Mouse (Mus musculus): Measurements from ENCODE around the gene Gm21093. TPM values are rescaled to one million over a fixed set of nuclear protein-coding genes. Genes with fewer than 3 reads are reported as not detected.
"Not testable (repeated sequence)": the region's sequence is repeated elsewhere in the genome, so short reads cannot be mapped to it uniquely, and the experiment has no call there.

The Gm21093 gene
- not detected in 2 replicates for polyA plus RNA-seq (2016; fragmentation: Nextera tagmentation; extraction: Ambion mirVana)

- not testable (repeated sequence) for H3K27ac ChIP-seq; H3K4me1 ChIP-seq; H3K4me3 ChIP-seq; H3K9me3 ChIP-seq (replicated peaks); H3K27me3 ChIP-seq (ENCODE audit: low read depth, poor library complexity, severe bottlenecking); DNase-seq (ENCODE audit: low spot score); H3K36me3 ChIP-seq
- WGBS: no CpG with 5 or more reads among the region's 8 CpGs
Observed at GRCm38 (mm10) chr4:42034626-42035025, at the start of gene Gm21093. Gm21093 (minus strand) TSS chr4:42034726.

Other genes with a start within 250 kb of the Gm21093 start
- not detected in 2 replicates for gene Gm21541, start 131.1 kb downstream of the Gm21093 start, polyA plus RNA-seq (2016; fragmentation: Nextera tagmentation; extraction: Ambion mirVana)
- 1.0 and 1.1 TPM in 2 replicates for gene Gm20878, start 93.2 kb downstream of the Gm21093 start, polyA plus RNA-seq (2016; fragmentation: Nextera tagmentation; extraction: Ambion mirVana)
- 0.04 TPM in 1 of 2 replicates, not detected in the other for gene Fam205a4, start 68.7 kb downstream of the Gm21093 start, polyA plus RNA-seq (2016; fragmentation: Nextera tagmentation; extraction: Ambion mirVana)
- not detected in 2 replicates for gene Gm3893, start 56.5 kb upstream of the Gm21093 start, polyA plus RNA-seq (2016; fragmentation: Nextera tagmentation; extraction: Ambion mirVana)
- gene Gm13304, start 80.1 kb upstream of the Gm21093 start, polyA plus RNA-seq (2016; fragmentation: Nextera tagmentation; extraction: Ambion mirVana): 1.2 TPM in 1 of 2 replicates, not detected in the other
- gene Gm13306, start 118.7 kb upstream of the Gm21093 start, polyA plus RNA-seq (2016; fragmentation: Nextera tagmentation; extraction: Ambion mirVana): not detected in 2 replicates
- gene Gm13305, start 133.9 kb upstream of the Gm21093 start, polyA plus RNA-seq (2016; fragmentation: Nextera tagmentation; extraction: Ambion mirVana): not detected in 2 replicates
- not detected in 2 replicates for gene Gm10600, start 205.9 kb upstream of the Gm21093 start, polyA plus RNA-seq (2016; fragmentation: Nextera tagmentation; extraction: Ambion mirVana)
- not detected in 2 replicates for gene Ccl21b, start 221.0 kb upstream of the Gm21093 start, polyA plus RNA-seq (2016; fragmentation: Nextera tagmentation; extraction: Ambion mirVana)